Mouse (Mus musculus) forebrain, postnatal 0 days (tissue): ENCODE measurements around the gene Sh3bgrl3. TPM values are rescaled to one million over a fixed set of nuclear protein-coding genes. Genes with fewer than 3 reads are reported as not detected.

ENCODE experiments used
- ATAC-seq: fragments of 200-750 bp; cut with Nextera tagmentation; 2 replicates; pipeline ENCODE4 v1.8.0; 2017; ENCODE audit warnings: mild to moderate bottlenecking, moderate library complexity
- DNase-seq: peaks from one replicate; pipeline ENCODE4 v3.0.0-alpha.2; 2015
- H3K27ac ChIP-seq: fragments of 300-500 bp; sonication (generic); 2 replicates; pipeline ENCODE4 v1.5.1; 2014; ENCODE audit warnings: low read depth, mild to moderate bottlenecking, antibody characterized with exemption, low read length, moderate library complexity, mixed read lengths
- H3K27me3 ChIP-seq: fragments of 300-500 bp; sonication (generic); 2 replicates; pipeline ENCODE4 v1.6.1; 2014; ENCODE audit warnings: mild to moderate bottlenecking, low read length, mixed read lengths; ENCODE audit not compliant: insufficient read depth
- H3K36me3 ChIP-seq: fragments of 300-500 bp; sonication (generic); 2 replicates; pipeline ENCODE4 v1.6.1; 2014; ENCODE audit warnings: mild to moderate bottlenecking, moderate library complexity; ENCODE audit not compliant: insufficient read depth
- H3K4me1 ChIP-seq: fragments of 300-500 bp; sonication (generic); 2 replicates; pipeline ENCODE4 v1.6.1; 2014; ENCODE audit warnings: antibody characterized with exemption; ENCODE audit not compliant: insufficient read depth
- H3K4me2 ChIP-seq: fragments of 300-500 bp; sonication (generic); 2 replicates; pipeline ENCODE4 v1.6.1; 2014; ENCODE audit warnings: low read depth, mild to moderate bottlenecking, moderate library complexity
- H3K4me3 ChIP-seq: fragments of 300-500 bp; sonication (generic); 2 replicates; pipeline ENCODE4 v1.5.1; 2014; ENCODE audit warnings: low read depth, low read length, mixed read lengths
- H3K9ac ChIP-seq: fragments of 300-500 bp; sonication (generic); 2 replicates; pipeline ENCODE4 v1.6.1; 2014; ENCODE audit warnings: mild to moderate bottlenecking
- H3K9me3 ChIP-seq: fragments of 300-500 bp; sonication (generic); 2 replicates; pipeline ENCODE4 v1.6.1; 2016; ENCODE audit warnings: low read length
- CTCF ChIP-seq: sonication (generic); IDR thresholded peaks from 2 replicates; pipeline ENCODE4 v1.5.1; 2016; ENCODE audit warnings: antibody characterized with exemption, control low read depth, low read depth
- WGBS: fragments of 180-500 bp; shearing (Covaris S2); extraction: QIAGEN DNeasy Blood & Tissue Kit; methylation state at CpG from one replicate; pipeline ENCODE4 v1.1.7; 2014; 5-methylcytosine and 5-hydroxymethylcytosine counted together
- polyA plus RNA-seq: library from polyadenylated mRNA; unstranded; fragments of >200 nt; fragmentation: Nextera tagmentation; extraction: Ambion mirVana; gene quantifications from 2 replicates; pipeline ENCODE4 v1.2.1, GENCODE M21; 2015
- total RNA-seq: library from RNA; depleted of rRNA; stranded (reverse); fragments of >200 nt; gene quantifications from 2 replicates; pipeline ENCODE4 v1.2.3, GENCODE M21; 2014

The Sh3bgrl3 gene
- total and polyA plus RNA-seq, 2 experiments from 2014 or later: 162 to 579 TPM

- WGBS: 87% methylated on average over 4 of the region's 4 CpGs
- no peaks in the 10 kb centered on the region; the same call in 1 of the 2 replicates for H3K4me1 ChIP-seq
- no peak overlapping the region for H3K27ac ChIP-seq
Observed at GRCm38 (mm10) chr4:134100245-134100644, 28.3 kb downstream of the Sh3bgrl3 start.

GRCm38 (mm10) chr4:134098628-134099027, 30.0 kb downstream of the Sh3bgrl3 start:
- WGBS: 79% methylated on average over 8 of the region's 8 CpGs

More at GRCm38 (mm10) chr4:134100245-134100644, 28.3 kb downstream of the Sh3bgrl3 start:
- H3K27me3 ChIP-seq: no peaks in the 10 kb centered on the region
- H3K4me3 ChIP-seq: no peak overlapping the region
- DNase-seq (no peak), ATAC-seq (no peak)
- H3K9me3 ChIP-seq: no peaks in the 10 kb centered on the region
- H3K9ac ChIP-seq: no peak overlapping the region
- no peak overlapping the region for H3K4me2 ChIP-seq
- TF ChIP-seq CTCF: no peak
- H3K36me3 ChIP-seq: no peaks in the 10 kb centered on the region

GRCm38 (mm10) chr4:134097015-134097608, 31.5 kb downstream of the Sh3bgrl3 start:
- WGBS: 83% methylated on average over 5 of the region's 5 CpGs
- Histone ChIP-seq H3K9me3 (no peaks in the 10 kb centered on the region), H3K4me3 (no peak overlapping the region), H3K36me3 (no peaks in the 10 kb centered on the region), H3K27me3 (no peaks in the 10 kb centered on the region), H3K9ac (no peak overlapping the region), H3K4me1 (no peaks in the 10 kb centered on the region), H3K4me2 (no peak overlapping the region), H3K27ac (no peak overlapping the region)
- ATAC-seq (no peak), DNase-seq (no peak)
- TF ChIP-seq CTCF: no peak

More at GRCm38 (mm10) chr4:134098628-134099027, 30.0 kb downstream of the Sh3bgrl3 start:
- no peak overlapping the region for H3K9ac ChIP-seq
- no peaks in the 10 kb centered on the region; the same call in 1 of the 2 replicates for H3K4me1 ChIP-seq
- no peak overlapping the region for H3K27ac ChIP-seq
- H3K36me3 ChIP-seq: no peaks in the 10 kb centered on the region
- no peak for TF ChIP-seq CTCF
- H3K4me3 ChIP-seq: no peak overlapping the region
- ATAC-seq (no peak), DNase-seq (no peak)
- H3K4me2 ChIP-seq: no peak overlapping the region
- no peaks in the 10 kb centered on the region for H3K9me3 ChIP-seq
- no peaks in the 10 kb centered on the region for H3K27me3 ChIP-seq

GRCm38 (mm10) chr4:134096120-134096519, 32.5 kb downstream of the Sh3bgrl3 start:
- no peak for TF ChIP-seq CTCF
- ATAC-seq: no peak
- Histone ChIP-seq H3K36me3 (no peaks in the 10 kb centered on the region), H3K27ac (no peak overlapping the region), H3K9me3 (no peaks in the 10 kb centered on the region), H3K27me3 (no peaks in the 10 kb centered on the region), H3K4me2 (no peak overlapping the region), H3K4me1 (no peaks in the 10 kb centered on the region), H3K9ac (no peak overlapping the region), H3K4me3 (no peak overlapping the region)
- no peak for DNase-seq
- WGBS: 86% methylated on average over 3 of the region's 3 CpGs

GRCm38 (mm10) chr4:134094923-134095547, 33.6 kb downstream of the Sh3bgrl3 start, which contains the start of gene Cd52:
Gene Cd52, minus strand, starts transcription at chr4:134095082.
- Histone ChIP-seq H3K4me1 (no peaks in the 10 kb centered on the region), H3K4me3 (no peak within 1 kb of the TSS), H3K9me3 (no peaks in the 10 kb centered on the region), H3K36me3 (no peaks in the 10 kb centered on the region), H3K9ac (no peak within 1 kb of the TSS), H3K27me3 (no peaks in the 10 kb centered on the region), H3K4me2 (no peak within 1 kb of the TSS), H3K27ac (no peak within 1 kb of the TSS)
- ATAC-seq (no peak), DNase-seq (no peak)
- TF ChIP-seq CTCF: no peak
- WGBS: 59% methylated on average over 3 of the region's 3 CpGs

- Histone ChIP-seq H3K36me3 (no peaks in the 10 kb centered on the region), H3K9ac (no peak overlapping the region), H3K4me1 (no peaks in the 10 kb centered on the region), H3K4me3 (no peak overlapping the region), H3K27me3 (no peaks in the 10 kb centered on the region), H3K27ac (no peak overlapping the region), H3K4me2 (no peak overlapping the region), H3K9me3 (no peaks in the 10 kb centered on the region)
- no peak for ATAC-seq
- 88% methylated on average over 7 of the region's 7 CpGs for WGBS
- DNase-seq: no peak
- TF ChIP-seq CTCF: no peak
Observed at GRCm38 (mm10) chr4:134094004-134094564, 34.5 kb downstream of the Sh3bgrl3 start.
